Mouse (Mus musculus) G1E (cell line): ENCODE data around the gene Chac2.

Experiments
- CTCF ChIP-seq: IDR thresholded peaks from 2 replicates; pipeline ENCODE4 v1.5.1; 2012; ENCODE audit warnings: low read depth, low read length, inconsistent platforms, mixed read lengths
- GATA1 ChIP-seq: IDR thresholded peaks from 2 replicates; pipeline ENCODE4 v1.6.1; 2012; ENCODE audit warnings: borderline replicate concordance, low read length, inconsistent platforms, mixed read lengths
- POLR2AphosphoS5 ChIP-seq: IDR thresholded peaks from 2 replicates; pipeline ENCODE4 v1.6.1; 2012; ENCODE audit warnings: low read depth, low read length, inconsistent platforms; ENCODE audit not compliant: insufficient replicate concordance
- TAL1 ChIP-seq: conservative IDR thresholded peaks from 2 replicates; pipeline ENCODE4 v1.6.1; 2012; ENCODE audit warnings: low read depth, low read length, inconsistent platforms, mixed read lengths

- TF ChIP-seq CTCF: no peak
- no peak for TF ChIP-seq GATA1
- TF ChIP-seq TAL1: no peak
- TF ChIP-seq POLR2AphosphoS5: no peak
These were observed 913 bp downstream of the Chac2 start for GRCm38 (mm10) chr11:30985237-30985636.
